Mouse (Mus musculus) spleen, postnatal 36 days (tissue): ENCODE results near the gene Mr1.
"Not testable (repeated sequence)": the region's sequence is repeated elsewhere in the genome, so short reads cannot be mapped to it uniquely, and the experiment has no call there.

Source experiments
- DNase-seq, 2 experiments: peaks; one replicate each; pipeline ENCODE4 v3.0.0; 2022; ENCODE audit warnings: low spot score in 2 of 2, mixed read lengths in 1 of 2

Mr1 gene

DNA sequence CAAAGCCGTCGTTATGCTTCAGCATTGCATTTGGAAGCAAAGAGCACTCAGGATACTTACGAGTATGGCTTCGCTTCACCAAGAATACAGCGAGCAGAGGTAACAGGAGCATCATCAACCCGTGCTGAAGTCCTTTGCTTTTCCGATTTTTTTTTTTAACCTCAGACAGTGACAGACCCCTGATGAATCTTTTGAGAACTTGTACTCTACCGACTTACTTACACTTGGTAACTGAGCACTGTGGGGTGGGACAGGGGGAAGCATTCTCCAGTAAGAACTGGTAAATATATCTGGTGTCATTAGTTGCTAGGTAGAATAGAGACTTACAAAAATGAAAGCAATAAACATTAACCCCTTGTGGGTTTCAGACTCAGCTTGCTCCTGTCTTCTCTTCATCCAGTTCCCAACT lies at the start of gene Mr1:
Gene Mr1 (minus strand): TSS at position 243 of the 409 bp plus-strand sequence.
- peak; percentile 57 to 68 for DNase-seq

DNA sequence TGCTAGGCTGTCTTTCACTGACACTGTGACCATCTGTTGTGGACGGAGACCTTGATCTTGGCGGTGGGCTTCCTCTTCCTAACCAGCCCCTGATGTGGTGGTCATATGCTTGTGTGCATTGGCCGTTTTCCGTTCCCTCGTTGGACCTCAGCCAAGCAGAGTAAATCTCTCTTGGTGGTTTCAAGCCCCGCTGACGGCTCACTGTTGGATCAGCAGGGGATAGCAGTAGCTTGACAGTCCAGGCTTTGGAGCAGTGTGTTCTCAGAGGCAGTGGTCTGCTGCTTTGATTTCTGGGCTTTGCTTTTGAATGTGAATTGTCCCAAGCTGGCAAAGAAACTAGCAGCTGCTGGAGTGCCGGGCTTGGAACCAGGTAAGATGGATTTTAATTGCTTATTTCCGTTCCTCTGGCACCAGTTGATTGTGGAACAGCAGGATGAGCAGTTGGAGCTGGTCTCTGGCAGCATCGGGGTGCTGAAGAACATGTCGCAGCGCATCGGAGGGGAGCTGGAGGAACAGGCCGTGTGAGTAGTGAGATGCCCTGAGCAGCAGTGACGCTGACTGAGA lies 46.3 kb upstream of the Mr1 start:
- DNase-seq: no peak

DNA sequence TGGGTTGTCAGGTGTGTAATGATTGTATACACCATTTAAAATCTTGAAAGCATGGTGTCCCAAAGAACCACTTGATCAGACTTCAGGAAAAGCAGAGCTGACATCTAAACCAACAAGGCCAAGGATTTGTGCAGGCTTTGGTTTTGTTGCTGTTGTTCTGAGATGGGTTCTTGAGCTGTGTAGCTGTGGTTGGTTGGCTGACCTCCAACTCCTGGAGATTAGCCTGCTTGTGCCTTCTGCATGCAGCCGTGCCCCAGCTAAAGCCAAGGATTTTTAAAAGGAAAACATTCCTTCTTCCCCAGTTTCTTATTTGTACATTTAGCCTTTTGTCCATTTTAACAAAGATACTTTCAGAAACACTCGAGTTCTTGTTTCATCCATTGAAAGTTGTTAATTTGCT lies 45.1 kb upstream of the Mr1 start:
- DNase-seq: no peak

DNA sequence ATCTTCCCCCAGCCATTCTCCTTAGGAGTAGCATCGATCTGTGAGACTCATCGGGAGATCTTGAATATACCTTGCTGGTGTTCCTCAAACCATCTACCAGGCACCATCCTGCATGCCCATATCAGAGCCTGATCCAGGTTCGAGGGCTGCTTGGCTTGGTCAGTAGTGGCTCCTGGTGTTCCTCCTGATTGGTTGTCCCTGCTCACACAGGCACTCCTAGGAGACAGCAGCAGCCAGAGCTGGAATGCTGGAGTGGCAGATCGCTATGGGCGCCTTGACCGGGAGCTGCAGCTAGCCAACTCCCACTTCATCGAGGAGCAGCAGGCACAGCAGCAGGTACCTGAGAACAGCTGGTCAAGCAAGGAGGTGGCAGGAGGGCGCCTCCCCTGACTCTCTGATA lies 44.6 kb upstream of the Mr1 start:
- DNase-seq: no peak

DNA sequence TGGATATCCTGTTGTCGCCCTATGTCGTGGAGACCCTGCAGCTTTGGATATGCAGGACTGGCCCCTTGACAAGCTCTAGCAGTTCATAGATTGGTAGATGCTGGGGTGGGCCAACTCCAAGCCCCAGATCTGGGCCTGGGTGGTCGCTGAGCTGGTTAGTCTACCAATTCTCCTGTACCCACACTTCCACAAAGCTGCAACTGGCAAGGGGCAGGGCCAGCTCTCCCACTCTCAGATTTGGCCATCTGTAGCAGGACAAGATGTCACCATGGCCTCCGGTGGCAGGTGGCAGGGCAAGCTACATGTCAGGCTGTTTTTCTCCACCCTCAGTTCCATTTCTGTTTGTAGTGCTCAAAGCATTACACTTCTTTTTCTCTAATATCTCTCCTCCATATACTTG lies 42.0 kb upstream of the Mr1 start:
- DNase-seq: no peak

DNA sequence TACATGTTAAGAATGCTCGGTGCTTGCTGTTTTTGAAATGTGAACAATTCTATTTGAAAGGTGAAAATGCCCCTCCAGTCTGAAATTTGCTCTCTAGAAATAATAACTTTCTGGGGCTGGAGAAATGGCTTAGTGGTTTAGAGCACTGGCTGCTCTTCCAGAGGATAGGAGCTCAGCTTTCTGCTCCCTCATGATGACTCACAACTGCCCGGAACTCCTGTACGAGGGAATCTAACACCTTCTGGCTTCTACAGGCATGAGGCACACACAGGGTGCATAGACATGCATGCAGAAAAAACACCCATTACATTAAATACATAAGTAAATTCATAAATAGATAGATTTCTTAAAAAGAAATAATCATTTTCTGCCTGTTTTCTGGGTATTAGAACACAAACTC lies 37.6 kb upstream of the Mr1 start:
- no peak for DNase-seq

DNA sequence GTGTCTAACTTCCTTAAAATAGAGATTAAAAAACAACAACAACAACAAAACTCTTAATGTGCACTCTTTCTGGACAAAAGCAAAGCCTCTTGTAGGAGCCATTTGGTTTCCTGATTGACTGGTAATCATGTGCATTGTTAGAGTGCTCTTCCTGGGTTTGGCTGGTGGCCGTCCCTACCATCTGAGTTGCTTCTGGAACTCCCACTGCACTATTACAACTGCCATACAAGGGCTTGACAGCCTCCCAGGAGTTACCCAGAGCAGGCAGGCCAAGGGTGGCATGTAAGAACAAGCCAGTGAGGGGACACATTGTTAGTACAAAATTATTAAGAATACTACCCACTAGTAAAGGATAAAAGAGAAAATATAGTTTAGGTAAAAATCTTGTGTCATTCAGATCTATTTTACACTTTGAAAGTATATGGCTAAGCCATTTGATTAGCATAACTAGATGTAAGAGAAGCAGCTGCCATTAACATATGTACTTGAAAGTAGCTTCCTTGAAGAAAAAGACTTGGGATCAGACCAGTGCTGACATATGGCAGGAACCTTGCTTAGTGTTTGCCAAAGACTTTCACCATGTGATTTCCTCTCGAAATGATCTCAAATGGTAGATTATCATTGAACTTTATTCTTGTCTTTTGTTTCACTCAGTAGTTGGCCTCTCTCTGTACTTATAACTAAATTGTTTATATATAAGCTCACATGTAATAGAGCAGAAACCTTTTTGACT lies 31.7 kb upstream of the Mr1 start:
- DNase-seq: no peak

DNA sequence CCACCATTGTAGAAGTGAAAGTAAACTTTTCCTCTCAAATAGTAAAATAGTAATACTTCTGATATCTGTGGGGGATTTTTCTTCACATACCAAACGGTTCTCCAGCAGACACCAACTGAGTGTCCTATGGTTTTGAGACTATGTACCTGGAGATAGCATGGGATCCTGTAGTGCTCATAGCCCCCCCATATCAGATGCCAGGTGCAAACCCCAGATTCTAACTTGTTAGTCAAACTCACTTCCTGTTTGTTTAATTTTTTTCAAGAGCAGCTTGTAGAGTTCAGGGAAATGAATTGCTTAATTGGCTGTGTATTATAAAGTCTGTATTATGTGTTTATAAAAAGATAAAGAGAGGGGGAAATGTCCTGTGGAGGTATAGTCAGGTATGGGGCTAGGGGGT lies 27.8 kb upstream of the Mr1 start:
- no peak for DNase-seq

DNA sequence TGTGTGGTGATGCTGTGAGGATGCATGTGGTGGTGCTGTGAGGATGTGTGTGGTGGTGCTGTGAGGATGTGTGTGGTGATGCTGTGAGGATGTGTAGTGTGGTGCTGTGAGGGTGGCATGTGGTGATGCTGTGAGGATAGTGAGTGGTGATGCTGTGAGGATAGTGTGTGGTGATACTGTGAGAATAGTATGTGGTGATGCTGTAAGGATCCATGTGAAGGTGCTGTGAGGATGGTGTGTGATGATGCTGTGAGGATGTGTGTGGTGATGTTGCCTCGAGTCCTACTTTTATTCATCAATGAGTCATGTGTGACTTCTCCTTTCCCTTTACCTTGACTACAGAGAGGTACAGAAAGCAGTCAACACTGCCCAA lies 27.0 kb upstream of the Mr1 start:
- not testable (repeated sequence) for DNase-seq

DNA sequence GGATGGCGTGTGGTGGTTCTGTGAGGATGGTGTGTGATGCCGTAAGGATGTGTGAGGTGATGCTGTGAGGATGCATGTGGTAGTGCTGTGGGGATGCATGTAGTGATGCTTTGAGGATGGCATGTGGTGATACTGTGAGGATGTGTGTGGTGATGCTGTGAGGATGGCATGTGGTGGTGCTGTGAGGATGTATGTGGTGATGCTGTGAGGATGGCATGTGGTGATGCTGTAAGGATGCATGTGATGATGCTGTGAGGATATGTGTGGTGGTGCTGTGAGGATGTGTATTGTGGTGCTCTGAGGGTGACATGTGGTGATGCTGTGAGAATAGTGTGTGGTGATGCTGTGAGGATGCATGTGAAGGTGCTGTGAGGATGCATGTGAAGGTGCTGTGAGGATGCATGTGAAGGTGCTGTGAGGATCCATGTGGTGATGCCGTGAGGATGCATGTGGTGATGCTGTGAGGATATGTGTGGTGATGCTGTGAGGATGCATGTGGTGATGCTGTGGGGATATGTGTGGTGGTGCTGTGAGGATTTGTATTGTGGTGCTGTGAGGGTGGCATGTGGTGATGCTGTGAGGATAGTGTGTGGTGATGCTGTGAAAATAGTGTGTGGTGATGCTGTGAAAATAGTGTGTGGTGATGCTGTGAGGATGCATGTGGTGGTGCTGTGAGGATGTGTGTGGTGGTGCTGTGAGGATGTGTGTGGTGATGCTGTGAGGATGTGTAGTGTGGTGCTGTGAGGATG lies 26.5 kb upstream of the Mr1 start:
- no peak for DNase-seq

DNA sequence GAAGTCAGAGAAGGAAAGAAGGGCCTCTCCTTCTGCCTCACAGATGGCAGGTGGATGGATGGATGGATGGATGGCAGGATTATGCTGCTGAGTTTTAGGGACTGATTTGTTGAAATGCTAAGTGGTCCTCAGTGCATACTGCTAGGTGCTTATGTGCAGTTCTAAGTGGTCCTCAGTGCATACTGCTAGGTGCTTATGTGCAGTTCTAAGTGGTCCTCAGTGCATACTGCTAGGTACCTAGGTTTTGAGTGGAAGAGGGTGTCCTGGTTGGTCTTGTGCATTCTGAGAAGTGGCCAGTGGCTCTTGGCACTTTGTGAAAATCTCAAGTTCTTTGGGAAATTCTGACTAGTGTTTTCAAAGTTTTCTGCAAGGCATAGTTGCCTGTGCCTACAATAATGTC lies 23.3 kb upstream of the Mr1 start:
- DNase-seq: no peak

DNA sequence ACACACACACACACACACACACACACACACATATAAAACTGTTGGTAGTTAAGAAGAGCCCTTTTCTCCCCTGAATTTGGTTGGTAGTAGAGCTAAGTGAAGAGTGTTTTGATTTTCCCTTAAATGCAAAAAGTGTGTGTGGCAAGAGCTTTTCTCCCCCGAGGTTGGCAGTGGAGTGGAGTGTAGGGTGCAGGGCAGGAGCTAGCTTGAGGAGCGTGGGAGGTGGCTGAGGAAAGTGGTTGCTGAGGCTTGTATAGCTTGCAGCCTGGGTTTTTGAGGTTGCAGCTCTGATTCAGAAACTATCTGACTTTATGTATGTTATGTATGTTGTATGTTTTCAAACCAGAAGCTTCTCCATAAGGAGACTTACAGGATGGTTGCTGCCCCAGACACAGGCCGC lies 20.8 kb upstream of the Mr1 start:
- no peak for DNase-seq

DNA sequence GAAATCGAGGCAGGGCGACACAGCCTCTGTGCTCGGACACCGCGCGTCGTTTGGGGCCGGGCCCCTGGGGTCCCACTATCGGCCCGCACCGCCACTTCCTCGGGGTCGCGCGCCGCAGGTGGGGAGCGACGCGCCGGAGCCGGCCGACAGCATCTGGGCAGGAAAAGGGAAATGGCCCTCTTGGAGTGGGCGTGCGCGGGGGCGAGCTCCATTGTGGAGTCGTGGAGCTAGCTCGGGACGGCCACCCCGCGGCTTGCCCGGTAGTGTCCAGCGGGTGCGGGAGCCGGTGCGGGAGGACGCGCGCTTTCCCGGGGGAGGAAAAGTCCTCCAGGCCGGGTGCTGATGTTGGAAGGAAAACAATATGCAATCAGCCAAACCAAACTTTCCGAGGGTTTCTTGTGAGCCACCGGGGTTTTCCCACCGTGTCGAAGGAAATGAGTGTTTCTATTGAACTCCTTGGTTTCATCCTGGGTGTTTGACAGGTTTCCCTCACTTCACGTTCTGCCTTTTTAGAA lies 12.4 kb upstream of the Mr1 start:
- peak; percentile 20 to 38 for DNase-seq

DNA sequence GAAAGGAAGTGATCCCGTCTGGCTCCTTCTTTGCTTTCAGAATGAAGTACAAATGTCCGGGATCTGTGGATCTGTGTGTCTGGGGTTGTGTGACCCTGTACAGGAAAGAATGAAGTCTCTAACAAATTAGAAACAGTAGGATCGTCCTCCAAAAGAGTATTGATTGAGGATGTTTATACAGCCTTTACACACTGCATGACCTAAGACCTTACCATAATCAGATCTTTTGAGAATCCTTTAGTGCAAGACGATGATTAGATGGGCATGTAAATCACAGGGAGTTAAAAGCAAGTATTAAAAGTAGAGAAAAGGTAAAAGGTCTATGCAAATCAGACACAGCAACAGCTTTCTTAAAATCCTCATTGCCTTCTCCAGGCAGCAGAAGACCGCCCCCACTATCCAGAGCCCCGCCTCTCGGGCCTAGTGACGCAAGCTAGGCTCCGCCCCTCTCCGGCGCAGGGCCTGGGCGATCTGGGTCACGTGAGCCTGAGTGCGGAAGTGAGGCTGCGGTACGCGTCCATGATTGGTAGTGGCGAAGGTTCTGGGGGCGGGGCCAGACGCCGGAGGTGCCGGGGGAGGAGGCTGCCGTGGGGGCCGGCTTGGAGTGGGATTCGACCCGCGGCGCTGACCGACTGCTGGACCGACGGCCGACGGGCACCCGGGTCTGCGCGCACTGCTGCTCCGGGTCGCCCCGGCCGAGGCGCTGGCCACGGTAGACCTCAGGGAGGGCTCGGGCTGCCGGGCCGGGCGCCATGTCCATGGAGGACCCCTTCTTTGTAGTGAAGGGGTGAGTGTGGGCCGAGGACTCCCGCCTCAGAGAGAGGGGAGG lies 11.7 kb upstream of the Mr1 start, which contains the start of gene Stx6:
Gene Stx6 (plus strand): TSS at position 575 of the 829 bp plus-strand sequence.
- peak; percentile 97 to 98 for DNase-seq

DNA sequence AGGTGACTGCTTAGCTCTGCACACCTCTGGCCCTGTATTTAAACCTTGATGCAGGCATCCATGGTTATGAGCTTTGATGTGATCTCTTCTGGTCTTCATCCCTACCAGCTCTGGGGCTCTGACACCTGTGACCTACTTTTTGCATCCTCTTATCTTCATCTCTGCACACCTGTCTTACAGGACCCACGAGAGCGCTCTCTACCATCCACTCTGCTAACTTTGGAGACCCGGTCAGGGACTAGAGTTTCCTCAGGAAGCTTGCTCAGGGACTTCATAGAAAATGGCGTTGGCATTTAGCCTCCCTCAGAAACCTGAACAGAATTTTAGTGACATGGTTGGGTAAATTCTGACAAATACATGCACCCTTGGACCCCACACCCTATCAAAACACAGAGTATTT lies 7.3 kb upstream of the Mr1 start:
- no peak for DNase-seq

DNA sequence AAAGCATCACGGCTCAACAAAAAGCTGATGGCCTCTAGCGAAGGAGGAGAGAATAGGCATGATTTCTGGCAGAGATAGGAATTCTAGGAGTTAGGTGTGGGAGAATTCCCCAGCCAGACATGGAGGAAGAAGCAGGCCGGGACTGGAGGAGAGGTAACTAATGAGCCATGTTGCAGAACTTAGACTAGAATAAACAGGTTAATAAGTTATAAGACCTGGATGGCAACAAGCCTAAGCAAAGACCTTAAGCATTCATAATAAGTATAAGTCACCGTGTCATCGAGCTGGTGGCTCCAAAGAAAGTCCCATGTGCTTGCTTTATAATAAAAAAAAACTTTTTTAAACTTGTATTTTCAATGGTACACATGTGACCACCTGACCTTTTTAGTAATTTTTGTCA lies 4.2 kb upstream of the Mr1 start:
- DNase-seq: no peak

DNA sequence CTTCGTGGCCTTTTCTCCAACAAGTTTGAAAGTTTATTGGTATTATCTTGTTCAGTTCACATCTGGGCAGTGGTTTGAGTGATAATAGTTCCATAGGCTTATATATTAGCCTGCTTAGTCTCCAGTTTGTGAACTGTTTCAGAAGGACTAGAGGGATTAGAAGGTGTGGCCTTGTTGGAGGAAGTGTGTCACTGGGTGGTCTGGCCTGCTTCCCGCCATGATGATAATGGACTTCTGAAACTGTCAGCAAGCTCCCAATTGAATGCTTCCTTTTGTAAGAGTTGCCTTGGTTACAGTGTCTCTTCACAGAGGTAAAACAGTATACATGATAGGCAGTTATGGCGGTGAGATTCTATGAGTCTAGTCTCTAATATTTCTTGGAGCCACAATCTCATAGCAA lies 2.8 kb upstream of the Mr1 start:
- DNase-seq: no peak

DNA sequence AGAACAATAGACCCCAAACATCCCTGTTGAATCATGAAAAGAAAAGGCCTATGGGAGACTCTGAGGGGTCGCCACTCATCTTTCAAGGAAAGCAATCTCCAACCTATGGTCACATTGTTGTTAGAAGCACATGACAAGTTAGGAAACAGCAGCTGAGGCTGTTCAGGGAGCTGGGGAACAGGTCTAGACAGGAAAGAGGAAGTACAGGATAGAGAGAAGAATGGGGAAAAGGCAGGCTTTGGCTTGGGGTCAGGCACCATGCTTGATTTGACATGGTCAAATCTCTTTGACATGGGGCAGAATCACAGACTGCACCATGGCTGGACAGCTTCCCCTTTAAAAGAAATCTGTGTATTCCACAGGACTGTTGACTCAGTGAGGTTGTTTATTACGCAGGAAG lies 614 bp upstream of the Mr1 start:
- DNase-seq: no peak

DNA sequence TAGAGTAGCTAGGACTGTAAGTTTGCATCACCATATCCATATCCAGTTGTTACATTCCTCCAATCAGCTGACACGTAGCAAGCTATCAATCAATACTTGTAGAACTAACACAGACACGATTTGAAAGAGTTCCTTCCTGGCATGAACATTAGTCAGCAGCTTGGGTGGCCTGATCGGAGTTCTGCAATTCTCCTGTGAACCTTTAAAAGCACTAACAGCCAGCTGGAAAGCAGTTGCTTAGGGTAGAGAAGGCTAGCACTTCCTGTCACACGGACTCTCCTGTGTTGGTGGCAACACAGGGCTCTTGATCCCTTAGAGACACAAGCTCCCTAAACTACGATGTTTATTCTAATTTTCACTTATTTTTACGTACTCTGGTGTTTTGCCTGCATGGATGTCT lies 994 bp downstream of the Mr1 start:
- peak; percentile 28 to 43 for DNase-seq

DNA sequence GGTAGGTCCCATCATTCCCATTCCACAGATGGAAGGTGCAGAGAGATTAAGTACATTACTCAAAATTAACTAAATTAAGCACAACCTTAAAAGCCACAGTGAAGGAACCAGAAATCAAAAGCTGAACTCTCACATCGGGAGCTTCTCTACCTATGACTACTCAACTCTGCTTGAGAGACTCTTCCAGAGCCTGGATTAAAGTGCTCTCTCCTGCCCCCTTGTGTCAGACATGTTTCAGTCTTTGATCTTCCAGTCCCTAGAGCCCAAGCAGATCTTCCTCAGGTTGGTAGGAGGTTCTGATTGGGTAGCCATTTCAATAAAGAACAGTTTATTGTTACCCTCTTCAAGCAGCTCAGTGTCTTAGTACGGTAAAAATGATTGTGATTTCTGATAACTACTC lies 6.5 kb downstream of the Mr1 start:
- DNase-seq: peak; percentile 74 to 81

DNA sequence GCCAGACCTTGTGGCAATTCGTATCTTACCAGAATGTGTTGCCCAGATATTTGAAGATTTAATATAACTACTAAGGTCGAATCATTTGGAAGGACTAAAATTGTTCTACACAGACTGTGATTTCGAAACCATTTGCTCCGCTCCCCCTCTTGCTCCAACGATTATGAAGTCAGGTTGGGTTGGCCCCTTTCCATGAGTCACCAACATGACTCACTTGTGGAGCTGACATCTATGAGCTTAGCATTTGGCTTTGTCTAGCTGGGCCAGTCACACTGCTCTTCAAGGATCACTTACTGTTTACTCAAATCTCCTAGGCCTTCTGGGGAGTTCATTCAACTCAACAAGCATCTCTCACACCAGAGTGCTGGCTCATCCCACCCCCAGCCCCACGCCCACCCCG lies 7.8 kb downstream of the Mr1 start:
- DNase-seq: no peak

DNA sequence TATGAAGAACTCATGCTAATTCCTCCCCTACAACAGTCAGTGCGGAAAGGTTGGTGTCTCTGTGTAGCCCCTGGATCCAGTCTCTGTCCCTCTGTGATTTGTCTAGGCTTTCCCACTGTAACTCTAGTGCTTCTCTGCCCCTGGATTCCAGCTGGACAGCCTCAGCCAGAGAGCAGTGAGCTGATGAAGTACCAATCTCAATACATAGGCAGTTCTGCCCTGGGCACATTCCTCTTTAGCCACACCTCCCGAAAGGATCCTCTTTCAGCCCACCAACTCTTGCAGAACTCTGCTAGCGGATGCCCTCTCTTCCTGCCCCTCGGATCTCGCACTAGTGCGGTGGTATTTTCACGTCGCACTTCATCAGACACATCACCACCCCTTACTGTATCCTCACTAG lies 11.7 kb downstream of the Mr1 start:
- DNase-seq: no peak
